Mouse (Mus musculus): ENCODE measurements around the gene Kirrel3. TPM values are rescaled to one million over a fixed set of nuclear protein-coding genes. Genes with fewer than 3 reads are reported as not detected.

Kirrel3 gene
- total RNA-seq, 2 experiments from 2014 or later = 0.64 to 0.83 TPM

DNA sequence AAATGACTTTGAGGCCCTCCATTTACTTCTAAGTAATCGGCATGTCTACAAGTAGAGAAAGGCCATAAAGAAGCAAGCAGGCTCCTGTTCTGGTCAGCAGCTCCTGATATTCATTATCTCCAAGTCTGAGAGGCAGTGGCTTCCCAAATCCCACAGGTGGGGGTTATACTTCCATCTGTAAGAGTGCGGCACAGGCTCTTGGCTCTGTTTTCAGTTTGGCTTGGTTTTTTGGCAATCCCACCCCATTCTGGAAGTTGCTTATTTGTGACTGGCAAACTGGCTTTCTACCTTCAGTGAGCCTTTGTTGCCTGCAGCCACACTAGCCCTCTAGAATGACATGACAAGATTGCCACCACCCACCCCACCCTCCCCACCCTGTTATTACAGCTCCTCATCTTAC is 100.4 kb downstream of the Kirrel3 start:
- intact Hi-C loops (cut with DNase I) = no loop called here
- no peak for DNase-seq (ENCODE audit: low spot score)

DNA sequence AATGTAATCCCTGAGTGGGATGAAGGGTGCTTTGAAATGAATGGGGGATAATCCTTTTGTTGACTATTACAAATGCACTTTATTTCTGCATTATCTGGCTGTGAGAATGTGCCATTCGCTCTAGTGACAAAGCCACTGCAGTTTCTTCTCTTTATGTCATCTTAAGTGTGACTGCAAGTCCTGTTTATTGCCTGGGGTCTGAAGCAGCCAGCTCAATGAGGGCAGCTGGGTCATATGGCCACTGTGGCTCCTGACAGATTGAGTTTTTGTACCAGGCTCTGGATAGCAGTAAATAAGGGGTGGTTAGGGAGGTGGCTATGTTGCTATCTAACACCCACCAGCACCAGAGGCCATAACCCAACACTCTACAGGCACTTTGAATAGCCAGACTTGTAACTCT is 104.1 kb downstream of the Kirrel3 start:
- intact Hi-C loops (cut with DNase I) = no loop called here
- no peak for DNase-seq (ENCODE audit: low spot score)

DNA sequence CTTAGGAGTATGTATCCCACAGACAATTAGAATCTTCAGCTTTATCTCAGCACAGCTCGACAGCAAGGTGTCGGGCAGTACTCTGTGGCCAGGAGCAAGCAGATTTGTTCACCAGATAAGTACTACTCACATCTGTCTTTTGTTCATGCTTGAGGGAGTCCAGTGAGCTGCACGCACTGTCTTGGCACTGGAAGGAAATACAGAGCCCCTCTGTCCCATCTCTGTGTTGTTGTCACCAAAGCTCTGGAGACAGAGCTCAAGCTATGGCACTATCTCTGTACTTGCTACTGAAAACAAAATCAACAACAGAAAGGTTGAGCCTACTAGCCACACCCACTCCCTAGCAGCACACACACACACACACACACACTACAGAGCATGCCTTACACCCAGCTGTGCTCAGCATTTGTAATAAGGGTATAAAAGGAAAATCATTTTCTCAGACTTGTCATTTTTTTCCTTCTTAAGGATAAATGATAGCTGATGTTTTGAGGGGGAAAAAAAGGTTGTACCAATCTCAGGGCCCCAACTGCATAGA is 106.4 kb downstream of the Kirrel3 start:
- intact Hi-C loops (cut with DNase I) = no loop called here
- DNase-seq (ENCODE audit: low spot score) = no peak

DNA sequence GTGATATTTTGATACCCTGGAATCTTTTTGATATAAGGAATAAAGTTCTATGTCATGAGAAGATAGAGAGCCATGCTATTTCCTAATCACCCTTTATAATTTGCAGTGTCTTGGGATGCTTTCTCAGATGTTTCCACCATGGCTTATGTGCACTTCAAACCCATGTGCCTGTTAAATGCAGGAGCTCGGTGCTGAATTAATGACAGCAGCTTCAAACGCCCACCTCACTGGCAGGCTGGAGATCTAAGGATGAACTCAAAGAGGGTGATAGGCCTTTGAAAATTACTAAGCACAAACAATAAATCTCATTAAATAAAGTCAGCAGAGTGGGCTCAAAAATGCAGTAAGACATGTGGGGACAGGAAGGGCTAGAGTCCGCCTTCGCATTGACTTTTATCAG is 108.2 kb downstream of the Kirrel3 start:
- intact Hi-C loops (cut with DNase I) = no loop called here
- DNase-seq (ENCODE audit: low spot score) = no peak

DNA sequence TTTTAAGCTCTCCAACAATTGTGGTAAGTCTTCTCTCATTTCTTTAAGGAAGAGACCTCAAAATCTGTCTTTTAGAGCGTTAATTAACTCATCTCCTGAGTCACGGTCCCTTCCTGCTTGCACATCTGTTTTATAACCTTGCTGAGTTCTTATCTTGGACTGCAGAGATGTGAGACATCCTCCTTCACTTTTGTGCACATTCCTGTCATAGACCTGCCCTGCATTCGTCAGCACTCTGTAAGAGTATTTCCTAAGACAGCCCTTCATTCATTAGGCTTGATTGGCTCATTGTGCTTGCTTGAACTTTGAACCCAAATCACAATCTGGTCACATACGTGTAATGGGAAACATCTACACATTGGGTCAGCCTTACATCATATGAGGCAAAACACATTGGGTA is 114.6 kb downstream of the Kirrel3 start:
- intact Hi-C loops (cut with DNase I) = no loop called here
- DNase-seq (ENCODE audit: low spot score) = no peak

DNA sequence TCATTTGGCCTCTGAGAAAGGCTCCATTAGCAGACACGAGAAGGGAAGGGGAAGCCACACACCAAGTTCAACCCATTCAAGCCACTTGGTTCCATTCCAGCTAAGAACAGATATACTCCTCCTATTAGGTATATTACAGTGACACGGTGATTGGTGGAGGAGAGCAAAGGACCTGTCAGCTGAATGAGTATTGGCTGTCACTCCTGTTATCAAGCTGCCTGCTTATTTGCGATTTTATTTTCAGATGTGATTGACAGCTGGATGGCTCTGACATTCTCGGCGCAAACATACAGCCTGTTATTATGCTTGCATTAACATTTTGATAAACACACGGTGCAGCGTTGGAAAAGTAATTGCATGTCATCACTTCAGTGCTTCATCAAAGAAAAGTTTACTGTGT is 118.1 kb downstream of the Kirrel3 start:
- intact Hi-C loops (cut with DNase I) = no loop called here
- no peak for DNase-seq (ENCODE audit: low spot score)

DNA sequence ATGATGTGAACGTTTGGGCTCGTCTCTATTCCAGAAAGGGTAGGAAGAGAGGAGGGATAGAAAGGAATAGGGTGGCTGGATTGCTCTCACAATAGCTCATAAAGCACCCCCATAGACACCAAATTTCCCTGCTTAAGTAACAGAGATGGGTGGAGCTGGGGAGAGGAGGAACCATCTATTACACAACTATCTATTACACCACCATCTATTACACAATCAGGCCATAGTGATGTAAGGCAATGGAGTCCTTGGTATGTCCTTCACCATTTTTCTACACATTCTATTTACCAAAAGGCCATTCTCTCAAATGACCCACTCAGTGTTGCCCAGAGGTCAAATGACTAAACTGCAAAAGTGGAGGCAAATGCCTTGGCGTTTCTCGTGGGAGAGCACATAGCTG is 119.2 kb downstream of the Kirrel3 start:
- intact Hi-C loops (cut with DNase I) = no loop called here
- no peak for DNase-seq (ENCODE audit: low spot score)

DNA sequence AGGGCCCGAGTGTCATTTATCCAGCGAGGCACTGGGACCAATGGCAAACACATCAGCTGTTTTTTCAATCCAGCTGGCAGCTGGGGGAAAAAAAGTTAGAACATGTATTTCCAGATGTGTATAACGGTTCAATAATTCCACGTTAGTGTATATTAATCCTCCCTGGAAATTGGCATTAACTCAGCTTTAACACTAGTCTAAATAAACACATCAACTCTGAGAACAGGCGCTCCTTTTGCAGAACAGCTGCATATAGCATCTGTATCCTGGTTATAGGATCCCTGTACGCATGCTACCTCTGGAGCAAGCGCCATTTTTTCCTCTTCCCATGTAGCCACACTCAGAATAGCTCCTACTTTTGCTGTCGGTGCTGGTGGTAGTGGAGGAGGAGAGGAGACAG is 119.8 kb downstream of the Kirrel3 start:
- intact Hi-C loops (cut with DNase I) = no loop called here
- DNase-seq (ENCODE audit: low spot score) = no peak

DNA sequence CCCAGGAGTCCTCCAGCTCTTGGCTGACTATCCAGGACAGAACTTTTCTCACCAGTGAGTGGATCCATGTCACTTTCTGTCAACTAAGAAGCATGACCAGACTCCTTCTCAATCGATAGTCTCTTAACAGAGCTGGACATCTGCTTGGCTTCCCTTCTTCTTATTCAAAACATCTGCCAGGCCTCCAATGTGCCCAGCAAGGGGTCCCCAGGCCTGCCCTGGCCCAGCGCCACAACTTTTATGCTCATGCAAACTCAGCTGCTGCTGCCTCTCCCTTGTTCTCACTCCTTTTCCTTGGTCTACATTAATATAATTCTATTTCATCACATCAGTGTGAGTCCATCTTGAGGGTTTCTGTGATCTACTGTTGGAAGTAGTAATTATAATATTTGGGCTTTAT is 122.3 kb downstream of the Kirrel3 start:
- intact Hi-C loops (cut with DNase I) = no loop called here
- no peak for DNase-seq (ENCODE audit: low spot score)

DNA sequence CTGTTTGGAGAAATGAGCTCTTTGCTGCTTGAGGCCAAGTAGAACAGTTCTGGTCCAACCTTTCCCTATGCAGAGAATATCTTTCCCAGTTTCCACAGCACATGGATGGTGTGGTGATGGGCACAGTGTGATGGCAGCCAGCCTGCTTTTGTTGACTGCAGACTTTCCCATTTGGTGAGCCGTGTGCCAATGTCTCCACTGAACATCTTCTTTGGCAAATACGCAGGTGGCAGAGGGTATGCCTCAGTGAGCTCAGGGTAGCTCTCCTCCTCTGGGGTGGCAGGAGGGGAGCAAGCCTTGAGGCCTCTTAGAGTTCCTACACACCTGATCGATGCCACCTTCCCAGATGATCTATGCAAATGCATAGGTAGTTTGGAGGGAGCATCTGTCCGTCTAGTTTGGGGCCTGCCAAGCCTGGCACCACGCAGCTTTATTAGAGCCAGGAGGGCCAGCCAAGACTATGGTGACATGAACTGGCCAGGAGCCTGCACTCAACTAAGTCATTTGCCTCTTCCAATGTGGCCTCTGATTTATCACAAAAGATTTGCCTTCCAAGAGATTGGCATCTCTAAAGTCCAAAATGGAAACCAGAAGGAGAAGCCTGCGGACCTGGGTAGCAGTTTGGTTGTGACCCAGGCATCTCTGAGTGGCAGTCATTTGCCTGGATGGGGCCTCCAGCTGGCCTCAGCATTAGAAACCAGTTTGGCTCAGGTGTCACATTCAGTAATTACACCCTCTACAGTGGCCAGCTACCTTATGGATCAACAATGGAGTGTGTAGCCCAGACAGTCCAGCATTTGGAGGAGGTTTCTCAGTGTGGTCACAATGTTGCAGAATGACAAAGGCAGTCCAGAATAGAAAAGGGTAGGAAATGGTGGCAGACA is 127.4 kb downstream of the Kirrel3 start:
- intact Hi-C loops (cut with DNase I) = no loop called here

DNA sequence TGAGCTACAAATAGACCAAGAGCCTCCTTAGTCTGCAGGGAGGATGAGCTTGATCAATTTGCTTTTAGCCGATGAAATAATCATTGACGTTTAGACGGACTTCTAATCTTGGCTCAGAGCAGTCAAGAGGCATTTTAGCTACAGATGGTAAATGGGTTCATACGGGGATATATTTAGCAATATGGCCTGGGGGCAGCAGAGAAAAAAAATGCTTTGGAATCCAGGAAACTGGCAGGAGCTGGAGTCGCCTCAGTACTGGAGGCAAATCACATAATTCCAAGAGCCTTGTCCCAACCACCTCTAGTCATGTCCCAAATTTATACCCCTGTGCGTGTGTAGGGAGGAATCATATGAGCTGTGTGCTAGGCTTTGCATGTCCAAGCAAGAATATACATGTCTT is 132.4 kb downstream of the Kirrel3 start:
- intact Hi-C loops (cut with DNase I) = no loop called here
- no peak for DNase-seq (ENCODE audit: low spot score)

More for the DNA sequence above, 127.4 kb downstream of the Kirrel3 start:
- no peak for DNase-seq (ENCODE audit: low spot score)

DNA sequence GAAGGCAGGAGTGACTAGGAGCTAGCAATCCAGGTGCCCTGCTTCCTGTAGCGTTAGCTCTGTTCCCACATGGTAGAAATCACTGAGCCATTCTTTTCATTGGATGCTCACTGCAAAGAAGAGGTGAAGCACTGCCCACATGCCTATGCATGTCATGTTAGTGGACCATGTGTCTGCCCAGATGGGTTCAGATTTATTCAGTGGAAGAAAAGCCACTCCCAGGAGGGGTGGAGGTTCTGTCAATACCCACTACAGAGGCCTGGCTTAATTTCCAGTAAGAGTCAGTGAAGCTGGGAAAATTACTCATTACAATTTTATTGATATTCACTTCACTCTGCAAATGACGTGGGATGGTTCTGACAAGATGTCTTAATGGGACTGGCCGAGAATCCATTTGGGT is 134.2 kb downstream of the Kirrel3 start:
- intact Hi-C loops (cut with DNase I) = no loop called here
- DNase-seq (ENCODE audit: low spot score) = no peak

DNA sequence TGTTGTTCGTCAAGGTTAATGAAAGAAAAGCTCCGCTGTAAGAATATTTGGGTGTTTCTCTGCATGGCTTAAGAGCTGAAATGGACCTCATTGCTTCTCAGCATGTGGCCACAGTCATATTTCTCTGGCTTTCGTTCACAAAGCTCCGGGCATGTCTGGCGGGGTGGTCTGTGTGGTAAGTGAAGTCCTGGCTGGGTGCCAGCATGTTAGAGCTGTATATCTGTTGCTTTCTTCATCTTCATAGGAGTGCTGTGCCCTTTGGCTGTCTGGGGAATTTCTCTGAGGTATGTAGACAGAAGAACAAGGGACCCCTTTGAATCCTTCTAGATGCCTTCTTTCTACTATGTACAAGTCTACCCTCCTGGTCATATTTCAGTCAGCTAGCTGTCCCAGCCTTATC is 137.8 kb downstream of the Kirrel3 start:
- intact Hi-C loops (cut with DNase I) = no loop called here
- DNase-seq (ENCODE audit: low spot score) = no peak

DNA sequence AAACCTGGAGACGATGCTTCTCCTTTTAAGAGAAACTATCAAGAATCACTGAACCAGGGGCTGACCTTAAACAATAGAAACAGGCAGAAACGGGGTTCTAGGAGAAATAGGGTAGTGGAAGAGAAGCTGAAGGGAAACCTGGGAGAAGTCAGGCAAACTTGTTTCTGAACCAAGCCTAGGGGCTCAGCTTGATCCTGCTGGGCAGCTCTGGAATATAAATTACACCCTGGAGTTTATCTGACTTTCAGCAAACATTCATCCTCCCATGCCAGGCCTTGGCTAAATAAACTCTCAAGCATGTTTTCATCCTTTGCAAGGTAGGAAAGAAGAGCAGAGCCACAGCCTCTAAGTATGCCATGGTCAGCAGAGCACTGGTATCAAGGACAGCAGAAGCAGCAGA is 138.3 kb downstream of the Kirrel3 start:
- DNase-seq (ENCODE audit: low spot score) = no peak
- intact Hi-C loops (cut with DNase I) = no loop called here

DNA sequence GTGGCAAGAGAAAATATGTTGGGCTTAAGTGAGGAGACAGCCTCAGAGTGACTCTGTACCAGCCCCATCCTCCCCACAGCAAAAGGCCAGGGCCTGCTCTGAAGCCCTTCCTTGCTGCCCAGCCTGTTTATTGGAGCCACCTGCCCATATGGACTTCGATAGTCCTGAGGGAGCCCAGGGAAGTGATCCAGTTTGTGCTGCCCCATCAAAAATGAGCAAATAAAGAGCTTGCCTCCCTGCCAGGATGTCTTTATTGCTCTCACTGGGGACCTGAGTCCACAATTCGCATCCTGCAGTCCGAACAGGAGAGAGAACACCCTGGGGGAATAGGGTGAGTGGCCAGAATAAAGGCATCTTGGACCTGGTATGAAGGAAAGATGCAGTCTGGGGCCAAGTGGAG is 143.1 kb downstream of the Kirrel3 start:
- DNase-seq (ENCODE audit: low spot score) = no peak
- intact Hi-C loops (cut with DNase I) = no loop called here

DNA sequence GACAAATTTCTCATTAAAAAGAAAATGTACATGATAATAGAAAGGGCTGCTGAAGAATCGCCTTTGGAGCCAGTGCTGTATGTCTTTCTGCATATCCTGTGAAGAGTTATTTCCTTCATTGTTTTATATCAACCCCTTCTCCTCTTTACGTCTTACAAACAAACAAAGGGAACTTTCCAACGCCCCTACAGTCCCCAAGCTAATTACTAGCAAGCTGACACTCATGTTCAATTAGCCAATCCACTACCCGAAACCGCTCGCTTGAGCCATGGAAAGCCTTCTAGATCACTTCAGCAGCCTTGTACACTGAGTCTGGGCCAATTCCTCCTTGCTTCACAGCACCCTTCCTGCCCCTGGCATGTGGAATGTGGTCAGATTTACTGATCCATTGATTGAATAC is 150.0 kb downstream of the Kirrel3 start:
- intact Hi-C loops (cut with DNase I) = no loop called here
- no peak for DNase-seq (ENCODE audit: low spot score)

DNA sequence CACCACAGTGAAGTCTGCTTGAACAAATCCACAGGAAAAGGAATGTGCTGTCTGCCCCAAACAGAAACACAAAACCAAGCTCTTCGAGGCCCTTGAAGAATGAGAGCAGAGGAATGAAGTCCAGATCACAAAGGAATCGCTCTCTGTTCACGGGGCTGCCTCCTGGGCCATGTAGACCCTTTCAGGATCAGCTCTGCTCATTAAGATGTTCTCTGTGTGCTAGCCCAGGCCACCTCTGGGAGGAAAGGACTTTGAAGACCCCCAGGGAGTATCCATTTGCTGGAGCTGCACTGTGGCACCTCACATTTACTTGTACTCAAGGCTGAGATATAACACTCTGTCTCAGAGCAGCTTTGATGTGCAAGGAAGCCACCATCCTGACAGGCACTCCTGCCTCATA is 158.2 kb downstream of the Kirrel3 start:
- DNase-seq (ENCODE audit: low spot score) = no peak
- intact Hi-C loops (cut with DNase I) = no loop called here

DNA sequence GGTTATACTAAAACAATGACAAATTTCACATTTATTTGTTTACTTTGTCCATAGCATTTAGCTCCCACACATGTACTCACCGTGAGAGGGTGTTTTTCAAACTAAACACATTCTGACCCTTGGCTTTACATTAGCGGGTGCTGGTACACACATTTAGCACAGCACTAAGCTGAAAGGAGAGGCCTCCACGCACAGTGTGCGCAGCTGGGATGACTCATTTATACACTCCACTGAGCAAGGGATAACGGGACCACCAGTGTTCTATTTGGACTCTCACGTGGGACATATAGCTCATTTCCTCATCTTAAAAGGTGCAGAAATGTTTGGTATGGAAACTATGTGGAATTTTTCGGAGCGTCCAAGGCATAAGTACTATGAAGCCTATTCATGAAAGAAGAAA is 158.7 kb downstream of the Kirrel3 start:
- intact Hi-C loops (cut with DNase I) = no loop called here
- DNase-seq (ENCODE audit: low spot score) = no peak

DNA sequence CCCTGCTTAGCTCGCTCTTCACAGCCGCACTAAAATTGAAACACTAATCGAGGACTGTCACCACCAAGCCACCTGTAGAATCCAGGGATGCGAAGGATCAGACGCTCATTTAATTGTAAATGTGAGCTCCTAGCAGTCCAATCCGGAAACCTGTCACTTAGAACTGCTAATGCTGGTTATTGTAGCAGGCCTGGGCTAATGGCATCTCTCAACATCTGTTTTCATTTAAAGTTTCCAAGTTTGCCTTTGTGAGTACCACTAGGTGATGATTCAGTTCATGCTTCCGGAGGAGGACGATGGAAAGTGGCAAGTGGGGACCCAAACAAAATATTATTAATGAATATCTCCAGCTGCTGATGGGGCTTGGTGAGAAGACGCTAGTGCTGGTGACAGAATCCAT is 161.1 kb downstream of the Kirrel3 start:
- intact Hi-C loops (cut with DNase I) = no loop called here

DNA sequence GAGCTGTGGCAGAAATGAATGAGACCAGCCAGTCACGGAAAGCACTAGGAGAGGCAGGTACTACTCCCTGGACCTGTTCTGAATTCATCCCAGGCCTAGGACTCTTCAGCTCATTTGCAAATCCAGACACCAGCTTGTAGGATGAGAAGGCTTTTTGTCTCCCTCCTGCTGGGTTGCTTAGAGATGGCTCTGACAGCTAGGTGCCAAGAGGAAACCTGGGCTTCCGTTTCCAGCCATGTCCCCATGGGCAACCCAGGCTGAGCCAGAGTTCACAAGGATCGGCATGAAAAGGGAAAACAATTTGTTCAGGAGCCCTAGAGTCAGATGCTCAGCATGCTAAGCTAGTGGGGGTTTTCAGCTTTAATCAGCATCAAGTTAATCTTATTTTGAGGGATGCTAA is 166.6 kb downstream of the Kirrel3 start:
- intact Hi-C loops (cut with DNase I) = no loop called here

More for the DNA sequence above, 161.1 kb downstream of the Kirrel3 start:
- DNase-seq (ENCODE audit: low spot score) = no peak

DNA sequence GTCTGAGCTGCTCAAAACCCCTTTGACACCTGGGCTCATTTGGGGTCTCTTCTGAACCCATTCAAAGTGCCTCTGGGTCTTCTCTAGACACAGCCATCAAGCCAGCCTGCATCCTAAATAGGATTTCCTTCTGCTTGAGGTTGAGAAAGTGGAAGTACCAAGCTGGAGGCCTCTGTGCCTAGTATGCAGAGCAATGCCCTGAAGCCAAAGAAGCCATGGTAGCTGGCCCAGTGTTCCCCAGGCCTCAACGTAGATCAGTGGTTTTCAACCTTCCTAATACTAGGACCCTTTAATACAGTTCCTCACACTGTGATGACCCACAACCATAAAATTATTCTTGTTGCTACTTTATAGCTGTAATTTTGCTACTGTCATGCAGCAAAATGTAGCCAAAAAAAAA is 167.4 kb downstream of the Kirrel3 start:
- intact Hi-C loops (cut with DNase I) = no loop called here
- DNase-seq (ENCODE audit: low spot score) = no peak

More for the DNA sequence above, 166.6 kb downstream of the Kirrel3 start:
- no peak for DNase-seq (ENCODE audit: low spot score)

DNA sequence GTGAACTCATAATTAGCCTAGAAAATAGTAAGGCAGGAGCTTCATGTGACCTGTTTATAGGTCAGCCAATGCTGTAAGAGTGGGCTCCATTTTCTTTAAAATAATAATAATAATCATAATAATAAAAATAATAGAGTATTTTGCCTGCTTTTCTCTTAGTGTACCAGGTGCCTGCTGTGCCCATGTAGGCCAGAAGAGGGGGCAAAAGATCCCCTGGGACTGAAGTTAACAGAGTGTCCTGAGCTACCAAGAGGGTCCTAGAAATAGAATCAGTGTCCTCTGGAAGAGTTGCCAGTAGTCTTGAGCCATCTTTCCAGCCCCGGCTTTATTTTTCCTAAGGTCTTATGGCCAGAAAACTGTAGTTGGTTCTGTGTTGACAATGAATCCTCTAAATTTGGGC is 174.9 kb downstream of the Kirrel3 start:
- no peak for DNase-seq (ENCODE audit: low spot score)
- intact Hi-C loops (cut with DNase I) = loop anchor here (2.0 to 10.0 kb wide), 2 partner anchors 88 to 354 kb away; no protein-coding TSS in a partner anchor

Measured in heart, postnatal 25 days (tissue).